Mouse (Mus musculus) bone marrow macrophage, adult 2 months (primary cell): ENCODE results near the gene Cc2d1b. TPM values are rescaled to one million over a fixed set of nuclear protein-coding genes. Genes with fewer than 3 reads are reported as not detected.

Experiments used
- H3K27ac ChIP-seq: 2 replicates; pipeline ENCODE4 v1.5.1; 2012; ENCODE audit warnings: low read depth, low read length; ENCODE audit not compliant: insufficient read depth
- H3K4me1 ChIP-seq: 2 replicates; pipeline ENCODE4 v1.6.1; 2012; ENCODE audit warnings: low read length; ENCODE audit not compliant: control insufficient read depth, insufficient read depth
- H3K4me3 ChIP-seq: 2 replicates; pipeline ENCODE4 v1.5.1; 2012; ENCODE audit warnings: mild to moderate bottlenecking, low read length, moderate library complexity; ENCODE audit not compliant: insufficient read depth
- CTCF ChIP-seq: IDR thresholded peaks from 2 replicates; pipeline ENCODE4 v1.5.1; 2012; ENCODE audit warnings: low read depth, mild to moderate bottlenecking, low read length, moderate library complexity
- POLR2A ChIP-seq: IDR thresholded peaks from 2 replicates; pipeline ENCODE4 v1.6.1; 2012; ENCODE audit warnings: mild to moderate bottlenecking, low read depth, low read length, borderline replicate concordance
- polyA plus RNA-seq: library from polyadenylated mRNA; stranded (reverse); fragments of >200 nt; gene quantifications from 2 replicates; pipeline ENCODE4 v1.2.4, GENCODE M21; 2012; ENCODE audit not compliant: missing spikeins, insufficient read depth, insufficient read length

Cc2d1b gene
- polyA plus RNA-seq: 37.9 and 49.0 TPM in 2 replicates

GRCm38 (mm10) chr4:108619587-108620341 is at the start of gene Cc2d1b:
Gene Cc2d1b (plus strand): TSS chr4:108619940.
- H3K27ac ChIP-seq: peak within 1 kb of the TSS; percentile 42
- H3K4me3 ChIP-seq: peak within 1 kb of the TSS; percentile 66
- no peak for TF ChIP-seq CTCF
- TF ChIP-seq POLR2A: 0 out of 2 replicates have a peak, but pooled peaks have one; percentile 9
- H3K4me1 ChIP-seq: peaks cover 23% of the 10 kb centered on the region

GRCm38 (mm10) chr4:108572644-108573043 is 47.1 kb upstream of the Cc2d1b start:
- Histone ChIP-seq H3K27ac (no peak overlapping the region), H3K4me3 (no peak overlapping the region), H3K4me1 (peaks cover 4% of the 10 kb centered on the region)
- TF ChIP-seq POLR2A (no peak), CTCF (no peak)

- H3K27ac ChIP-seq: peak within 1 kb of the TSS; percentile 42
- H3K4me3 ChIP-seq: peak within 1 kb of the TSS; percentile 76
- no peak for TF ChIP-seq POLR2A
- TF ChIP-seq CTCF: no peak
- peaks cover 8% of the 10 kb centered on the region for H3K4me1 ChIP-seq
These were observed 40.6 kb upstream of the Cc2d1b start, which contains the start of the genes Prpf38a and Orc1 for GRCm38 (mm10) chr4:108578840-108579742. Gene Prpf38a (minus strand): TSS chr4:108579336. Gene Orc1 (plus strand): TSS chr4:108579423.

- no peak for TF ChIP-seq POLR2A
- TF ChIP-seq CTCF: no peak
- H3K4me3 ChIP-seq: peak overlapping the region; percentile 76
- H3K27ac ChIP-seq: 0 out of 2 replicates have a peak overlapping the region, but pooled peaks have one; percentile 15
- H3K4me1 ChIP-seq: peaks cover 8% of the 10 kb centered on the region
These were observed 39.9 kb upstream of the Cc2d1b start for GRCm38 (mm10) chr4:108579743-108580411.

GRCm38 (mm10) chr4:108593376-108593775 is 26.4 kb upstream of the Cc2d1b start:
- no peak for TF ChIP-seq CTCF
- no peak for TF ChIP-seq POLR2A
- H3K4me3 ChIP-seq: no peak overlapping the region
- H3K27ac ChIP-seq: no peak overlapping the region
- peaks cover 10% of the 10 kb centered on the region for H3K4me1 ChIP-seq

GRCm38 (mm10) chr4:108595785-108596184 is 24.0 kb upstream of the Cc2d1b start:
- Histone ChIP-seq H3K4me3 (no peak overlapping the region), H3K27ac (no peak overlapping the region), H3K4me1 (peaks cover 6% of the 10 kb centered on the region)
- TF ChIP-seq POLR2A (no peak), CTCF (no peak)

- Histone ChIP-seq H3K4me1 (peaks cover 6% of the 10 kb centered on the region), H3K27ac (peak overlapping the region; percentile 19; the same call in 1 of the 2 replicates), H3K4me3 (no peak overlapping the region)
- TF ChIP-seq POLR2A (no peak), CTCF (no peak)
These were observed 21.4 kb upstream of the Cc2d1b start for GRCm38 (mm10) chr4:108598306-108598705.

- Histone ChIP-seq H3K4me3 (no peak overlapping the region), H3K27ac (no peak overlapping the region)
- TF ChIP-seq CTCF (no peak), POLR2A (no peak)
These were observed 17.9 kb upstream of the Cc2d1b start for GRCm38 (mm10) chr4:108601870-108602269.

GRCm38 (mm10) chr4:108608651-108609050 is 11.1 kb upstream of the Cc2d1b start:
- no peaks in the 10 kb centered on the region for H3K4me1 ChIP-seq
- H3K4me3 ChIP-seq: no peak overlapping the region
- H3K27ac ChIP-seq: no peak overlapping the region
- TF ChIP-seq CTCF (no peak), POLR2A (no peak)

More at GRCm38 (mm10) chr4:108601870-108602269, 17.9 kb upstream of the Cc2d1b start:
- H3K4me1 ChIP-seq: peaks cover 6% of the 10 kb centered on the region
